Mouse (Mus musculus): ENCODE measurements around the gene Slc25a29.

Slc25a29 gene

DNA sequence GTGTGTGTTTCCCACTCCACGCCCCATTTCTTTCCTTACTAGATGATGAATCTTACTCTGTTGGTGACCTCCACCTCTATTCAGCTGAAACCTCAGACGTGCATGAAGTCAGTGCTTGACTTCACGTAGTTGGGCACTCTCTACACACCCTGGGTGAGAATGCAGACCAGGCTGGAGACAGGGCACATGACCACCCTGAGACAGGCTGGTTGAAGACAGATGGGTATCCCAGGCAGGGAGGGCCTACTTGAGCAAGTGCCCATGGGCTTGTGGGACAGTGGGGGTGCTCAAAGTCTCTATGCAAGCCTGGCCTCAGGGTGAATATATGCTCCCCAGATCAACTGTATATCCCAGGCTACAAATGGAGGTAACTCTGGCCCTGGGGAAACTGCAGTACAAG lies 1.3 kb downstream of the Slc25a29 start:
- DNase-seq (ENCODE audit: low spot score in 2 of 2) = no peak

DNA sequence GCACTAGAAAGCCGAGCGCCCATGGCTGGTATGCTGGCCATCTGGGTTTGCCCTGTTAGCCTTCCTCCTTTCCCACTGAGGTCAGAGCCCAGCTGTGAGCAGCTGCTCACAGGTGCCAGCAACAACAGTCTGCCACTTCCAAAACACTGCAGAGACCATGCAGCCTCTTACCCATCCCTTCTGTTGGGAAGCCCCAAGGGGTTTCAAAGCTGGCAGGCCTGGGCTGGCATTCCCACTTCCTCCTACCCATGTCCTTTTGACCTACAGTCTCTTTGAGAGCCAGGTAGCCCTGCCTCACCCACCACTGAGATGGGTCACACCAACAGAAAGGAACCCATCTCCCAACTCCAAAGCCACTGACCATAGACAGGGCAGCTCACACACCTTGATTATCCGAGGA lies 2.3 kb downstream of the Slc25a29 start:
- no peak for DNase-seq (ENCODE audit: low spot score in 2 of 2)

GRCm38 (mm10) chr12:108832851-108833250 lies 2.8 kb downstream of the Slc25a29 start:
- no peak for DNase-seq (ENCODE audit: low spot score in 2 of 2)

DNA sequence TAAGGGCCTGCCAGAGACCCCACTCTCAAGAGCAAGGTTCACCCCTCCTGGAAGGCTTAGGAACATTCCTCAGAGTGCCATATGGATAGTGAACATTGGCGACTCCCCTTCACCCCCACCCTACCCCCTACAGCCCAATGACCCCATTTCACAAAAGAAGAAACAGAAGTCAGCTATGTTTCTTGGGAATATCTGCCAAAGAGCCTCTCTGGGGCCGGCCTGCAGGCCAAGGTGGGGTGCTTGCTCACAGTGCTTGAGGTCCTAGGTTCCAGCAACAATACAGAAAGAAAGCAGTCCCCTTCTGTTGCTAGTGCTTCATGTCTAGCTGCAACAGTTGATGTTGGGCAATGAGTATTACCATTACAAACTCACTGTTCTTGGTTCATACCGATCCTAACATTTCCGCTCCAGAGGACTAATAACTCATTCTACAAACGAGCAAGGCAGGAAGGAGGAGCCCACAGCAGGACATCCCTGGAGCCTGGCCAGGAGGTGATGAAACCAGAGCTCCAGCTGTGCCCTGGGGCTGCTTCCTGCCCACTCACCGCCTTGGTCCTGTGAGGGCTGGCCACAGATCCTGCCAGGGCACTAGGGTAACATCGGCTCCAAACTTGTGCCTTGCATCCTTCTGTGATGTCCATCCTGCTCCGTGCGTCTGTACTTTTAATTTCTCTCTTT lies 3.6 kb downstream of the Slc25a29 start:
- no peak for DNase-seq (ENCODE audit: low spot score in 2 of 2)

DNA sequence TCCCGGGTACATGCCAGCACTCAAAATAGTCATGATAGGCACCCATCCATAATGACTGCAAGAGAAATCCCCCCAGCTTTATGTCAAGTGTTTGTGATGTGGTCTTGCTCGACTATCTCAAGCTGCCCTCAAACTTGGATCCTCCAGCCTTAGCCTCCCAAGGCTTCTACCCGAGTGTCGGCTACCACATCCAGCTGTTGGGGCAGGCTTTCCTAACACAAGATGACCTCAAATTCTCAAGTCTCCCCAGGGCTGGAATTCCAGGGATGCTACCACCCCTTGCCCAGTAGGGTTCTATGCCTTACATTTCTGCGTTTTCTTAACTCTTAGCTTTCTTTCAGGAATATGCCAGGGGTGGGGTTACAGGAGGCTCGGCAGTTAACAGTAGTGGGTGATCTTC lies 5.3 kb downstream of the Slc25a29 start:
- no peak for DNase-seq (ENCODE audit: low spot score in 2 of 2)

- no peak for DNase-seq (ENCODE audit: low spot score in 2 of 2)
Observed at GRCm38 (mm10) chr12:108829636-108830035, 6.0 kb downstream of the Slc25a29 start.

GRCm38 (mm10) chr12:108827641-108828040 lies 8.0 kb downstream of the Slc25a29 start:
- DNase-seq (ENCODE audit: low spot score in 2 of 2) = no peak

GRCm38 (mm10) chr12:108826958-108827535 lies 8.6 kb downstream of the Slc25a29 start:
- no peak for DNase-seq (ENCODE audit: low spot score in 2 of 2)

DNA sequence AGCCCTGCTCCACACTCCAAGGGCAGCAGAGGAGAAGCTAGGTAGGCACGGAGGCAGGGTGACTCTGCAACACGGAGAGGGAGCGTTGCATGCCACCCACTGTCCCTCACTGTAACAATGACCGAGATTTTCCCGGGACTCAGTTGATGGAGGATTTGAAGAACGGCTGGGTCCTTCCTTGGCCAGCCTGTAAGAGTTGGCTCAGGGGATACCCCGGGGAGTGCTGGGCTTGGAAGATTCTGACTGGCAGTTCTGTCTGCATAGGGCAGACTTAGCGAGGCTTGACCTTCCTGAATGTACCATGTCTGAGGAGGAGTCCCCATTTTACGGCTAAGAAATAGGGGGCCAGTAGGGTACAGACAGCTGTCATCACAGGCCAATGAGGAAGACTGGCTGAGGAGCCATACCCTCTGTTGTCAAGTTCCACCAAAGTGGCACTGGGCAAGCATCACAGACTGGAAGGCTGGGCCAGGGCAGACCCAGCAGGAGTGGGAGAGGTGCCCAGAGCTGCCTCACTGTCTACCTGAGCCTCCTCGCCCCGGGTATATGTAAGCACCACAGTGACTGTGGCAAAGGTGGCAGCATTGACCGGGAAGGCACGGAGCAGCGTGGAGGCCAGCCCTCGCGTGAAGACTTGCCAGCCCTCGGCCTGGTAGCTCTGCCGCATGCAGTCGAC lies 9.3 kb downstream of the Slc25a29 start:
- DNase-seq (ENCODE audit: low spot score in 2 of 2) = no peak

- DNase-seq (ENCODE audit: low spot score in 2 of 2) = no peak
Observed at GRCm38 (mm10) chr12:108825561-108826224, 10.0 kb downstream of the Slc25a29 start.

DNA sequence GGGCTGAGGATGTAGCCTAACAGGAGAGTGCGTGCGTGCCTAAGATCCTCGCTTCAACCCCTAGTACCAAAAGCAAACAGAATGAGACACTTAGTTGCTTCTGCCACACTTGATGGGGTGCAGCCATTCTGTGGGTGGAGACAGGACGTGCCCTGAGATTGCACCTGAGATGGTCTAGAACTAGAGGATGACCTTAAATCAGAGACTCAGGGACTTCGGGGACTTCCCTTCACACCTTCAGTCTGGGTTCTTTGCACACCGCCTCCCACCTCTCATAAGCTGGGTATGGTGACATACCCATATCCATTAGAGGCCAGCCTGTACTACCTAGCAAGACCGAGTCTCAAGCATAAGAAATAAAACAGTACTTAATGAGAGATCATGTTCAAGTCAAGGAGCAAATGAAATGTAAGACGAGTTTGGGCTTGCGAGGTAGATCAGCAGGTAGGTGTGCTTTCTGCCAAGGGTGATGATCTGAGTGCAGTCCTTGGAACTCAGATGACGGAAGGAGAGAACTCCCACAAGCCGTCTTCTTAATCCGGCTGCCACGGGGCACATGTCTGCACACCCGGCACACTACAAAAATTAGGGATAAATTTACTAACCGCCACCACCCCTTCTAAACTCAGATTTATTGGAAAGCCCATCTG lies 11.3 kb downstream of the Slc25a29 start:
- no peak for DNase-seq (ENCODE audit: low spot score in 2 of 2)

DNA sequence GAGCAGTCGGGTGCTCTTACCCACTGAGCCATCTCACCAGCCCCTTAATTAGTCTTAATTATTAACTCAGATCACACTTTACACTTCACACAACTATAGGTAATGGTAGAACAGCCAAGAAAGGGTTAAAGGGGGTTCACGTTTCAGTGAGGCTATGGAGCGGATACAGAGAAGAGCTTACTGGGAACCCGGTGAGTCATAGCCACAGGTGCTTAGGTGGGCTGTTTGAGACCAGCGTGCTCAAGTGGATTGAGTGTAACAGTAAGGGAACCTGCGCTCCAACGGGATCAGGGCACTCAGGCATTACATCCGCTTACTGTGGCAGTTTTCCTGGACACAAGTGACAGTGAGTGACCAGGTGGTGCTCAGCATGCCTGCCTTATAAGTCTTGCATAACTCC lies 12.6 kb downstream of the Slc25a29 start:
- no peak for DNase-seq (ENCODE audit: low spot score in 2 of 2)

DNA sequence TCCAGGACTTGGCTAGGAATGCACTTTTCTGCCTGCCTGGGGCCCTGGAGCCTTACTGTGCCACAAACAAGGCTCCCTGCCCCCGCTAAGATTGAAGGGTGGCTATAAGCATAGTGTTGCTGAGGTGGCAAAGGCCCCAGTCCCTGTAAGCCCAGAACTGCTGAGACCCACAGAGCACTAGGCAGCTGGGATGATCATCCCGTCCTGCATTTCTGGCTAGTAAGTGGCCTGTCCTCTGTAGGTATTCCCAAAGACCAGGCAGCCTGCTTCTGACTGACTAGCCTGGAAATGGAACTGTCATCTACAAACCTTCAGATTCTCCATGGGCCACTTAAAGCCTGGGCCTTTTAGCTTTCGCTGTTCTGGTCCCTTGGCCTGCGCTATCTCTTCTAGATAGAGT lies 15.2 kb downstream of the Slc25a29 start:
- DNase-seq (ENCODE audit: low spot score in 2 of 2) = no peak

- no peak for DNase-seq (ENCODE audit: low spot score in 2 of 2)
Observed at GRCm38 (mm10) chr12:108816569-108816968, 19.1 kb downstream of the Slc25a29 start.

DNA sequence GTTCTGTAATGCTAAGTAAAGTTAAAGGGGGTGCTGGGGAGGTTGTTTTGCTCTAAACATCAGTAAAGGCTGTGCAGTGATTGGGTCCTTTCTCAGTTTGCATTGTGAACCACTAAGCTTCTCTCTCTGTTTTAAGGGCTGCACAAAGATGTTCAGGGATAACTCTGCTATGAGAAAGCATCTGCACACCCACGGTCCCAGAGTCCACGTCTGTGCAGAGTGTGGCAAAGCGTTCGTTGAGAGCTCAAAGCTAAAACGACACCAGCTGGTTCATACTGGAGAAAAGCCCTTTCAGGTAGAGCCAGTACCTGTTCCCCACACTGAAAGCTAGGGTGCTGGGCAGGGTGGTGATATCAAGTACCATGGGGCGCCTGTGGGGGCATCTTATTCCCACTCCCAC lies 21.2 kb downstream of the Slc25a29 start:
- DNase-seq (ENCODE audit: low spot score in 2 of 2) = no peak

GRCm38 (mm10) chr12:108812463-108812862 lies 23.2 kb downstream of the Slc25a29 start:
- DNase-seq (ENCODE audit: low spot score in 2 of 2) = no peak

DNA sequence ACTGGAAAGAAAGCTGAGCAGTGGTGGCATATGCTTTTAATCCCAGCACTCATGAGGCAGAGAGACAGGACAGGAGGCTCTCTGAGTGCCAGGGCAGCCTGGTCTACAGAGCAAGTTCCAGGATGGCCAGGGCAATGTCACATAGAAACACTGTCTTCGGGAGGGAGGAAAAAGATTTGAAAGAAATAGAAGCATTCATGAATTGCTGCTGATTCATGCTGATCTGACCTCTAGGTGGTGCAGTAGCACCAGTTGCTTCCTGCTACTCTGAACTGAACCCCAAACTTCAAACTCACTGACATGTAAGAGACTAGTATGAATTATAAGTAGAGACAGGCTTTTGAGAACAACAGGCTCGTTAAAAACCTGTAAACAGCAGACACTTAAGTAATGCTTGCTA lies 24.6 kb downstream of the Slc25a29 start:
- DNase-seq (ENCODE audit: low spot score in 2 of 2) = peak in 1 of 2 experiments; percentile 42

GRCm38 (mm10) chr12:108810309-108810708 lies 25.4 kb downstream of the Slc25a29 start:
- no peak for DNase-seq (ENCODE audit: low spot score in 2 of 2)

DNA sequence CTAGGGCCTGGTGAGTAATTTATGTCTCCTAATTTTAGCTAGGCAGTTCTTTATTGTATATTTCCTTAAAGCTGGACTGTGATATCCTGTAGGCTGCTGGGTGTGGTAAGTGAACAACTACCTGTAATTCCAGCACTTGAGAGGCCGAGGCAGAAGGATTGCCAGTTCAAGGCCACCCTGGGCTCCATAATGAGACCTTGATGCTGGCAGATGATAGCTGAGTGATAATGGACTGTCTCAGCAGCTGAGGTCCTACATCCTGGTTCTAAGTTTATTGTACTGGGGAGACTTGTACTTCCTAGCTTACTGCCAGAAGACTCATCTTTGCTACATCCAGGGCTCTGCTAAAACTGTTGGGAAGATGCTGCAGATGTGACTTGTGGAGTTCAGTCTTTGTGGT lies 25.9 kb downstream of the Slc25a29 start:
- DNase-seq (ENCODE audit: low spot score in 2 of 2) = no peak

- DNase-seq (ENCODE audit: low spot score in 2 of 2) = no peak
Observed at GRCm38 (mm10) chr12:108808465-108808864, 27.2 kb downstream of the Slc25a29 start.

- DNase-seq (ENCODE audit: low spot score in 2 of 2) = no peak
Observed at GRCm38 (mm10) chr12:108804388-108804787, 31.3 kb downstream of the Slc25a29 start.

- DNase-seq (ENCODE audit: low spot score in 2 of 2) = no peak
Observed at GRCm38 (mm10) chr12:108801613-108802012, 34.1 kb downstream of the Slc25a29 start.
